8 mouse cellular contexts compared by ENCODE assay signal in genomic region chr4:148288055-148288549, GRCm38 (mm10). TPM values are rescaled to one million over a fixed set of nuclear protein-coding genes. Genes with fewer than 3 reads are reported as not detected.
A peak's percentile ranks its signal among the peaks of the same experiment; 100 is the strongest.
DNase-seq lines count a peak whose midpoint lies in the region; ATAC-seq and TF ChIP-seq lines count a peak whose summit lies in the region.

No protein-coding gene starts in this region.

- no peaks in the 10 kb centered on the region for H3K4me1 ChIP-seq in embryonic fibroblast, embryonic 13.5 days (ENCODE audit: control insufficient read depth, insufficient read depth, low read length)
- H3K4me1 ChIP-seq in kidney, adult 2 months (ENCODE audit: control insufficient read depth, insufficient read depth, low read length) = no peaks in the 10 kb centered on the region
- H3K4me1 ChIP-seq in limb, embryonic 10.5 days = peaks cover 47% of the 10 kb centered on the region
- peaks cover 12% of the 10 kb centered on the region for H3K4me1 ChIP-seq in midbrain, embryonic 11.5 days (ENCODE audit: control insufficient read depth, insufficient read depth, low read length)

- H3K4me3 ChIP-seq in embryonic fibroblast, embryonic 13.5 days (ENCODE audit: insufficient read depth, low read length) = no peak overlapping the region
- H3K4me3 ChIP-seq in kidney, adult 2 months (ENCODE audit: insufficient read depth, low read depth, low read length) = no peak overlapping the region
- H3K4me3 ChIP-seq in limb, embryonic 10.5 days = peak overlapping the region; percentile 58
- peak overlapping the region; percentile 49 for H3K4me3 ChIP-seq in midbrain, embryonic 11.5 days (ENCODE audit: low read depth, low read length)

- TF ChIP-seq POLR2A in embryonic fibroblast, embryonic 13.5 days (IDR thresholded peaks at IDR 0.05; ENCODE audit: low read depth, low read length) = no peak
- no peak for TF ChIP-seq POLR2A in kidney, adult 2 months (IDR thresholded peaks at IDR 0.05; ENCODE audit: low read depth, low read length)

- peak; percentile 97 for TF ChIP-seq CTCF in embryonic fibroblast, embryonic 13.5 days (IDR thresholded peaks at IDR 0.05; ENCODE audit: borderline replicate concordance, insufficient read depth, low read length)
- peak; percentile 68 for TF ChIP-seq CTCF in kidney, adult 2 months (conservative IDR thresholded peaks at IDR 0.05; ENCODE audit: insufficient read depth, insufficient read length, low read depth, low read length)

- H3K27me3 ChIP-seq in kidney, adult 2 months (replicated peaks; ENCODE audit: control insufficient read depth, insufficient read depth, low read length) = no peaks in the 10 kb centered on the region
- H3K27me3 ChIP-seq in limb, embryonic 10.5 days (ENCODE audit: low read depth, poor library complexity, severe bottlenecking) = peaks cover 47% of the 10 kb centered on the region
- H3K27me3 ChIP-seq in midbrain, embryonic 11.5 days (ENCODE audit: control insufficient read depth, insufficient read depth, low read length) = peaks cover 14% of the 10 kb centered on the region

- H3K4me2 ChIP-seq in midbrain, embryonic 11.5 days = peak overlapping the region; percentile 90

- peak; percentile 93 for ATAC-seq in midbrain, embryonic 11.5 days (ENCODE audit: low FRiP score)

- H3K27ac ChIP-seq in embryonic fibroblast, embryonic 13.5 days (ENCODE audit: insufficient read depth, low read length) = no peak overlapping the region
- no peak overlapping the region for H3K27ac ChIP-seq in kidney, adult 2 months (ENCODE audit: insufficient read depth, low read depth, low read length)
- peak overlapping the region; percentile 68 for H3K27ac ChIP-seq in limb, embryonic 10.5 days
- no peak overlapping the region; the same call in 1 of the 2 replicates for H3K27ac ChIP-seq in midbrain, embryonic 11.5 days (ENCODE audit: low read depth, low read length)

- peak overlapping the region; percentile 59 for H3K9ac ChIP-seq in midbrain, embryonic 11.5 days (ENCODE audit: low read length)

- H3K9me3 ChIP-seq in limb, embryonic 10.5 days (replicated peaks) = no peaks in the 10 kb centered on the region
- H3K9me3 ChIP-seq in midbrain, embryonic 11.5 days (ENCODE audit: control insufficient read depth, low read length) = no peaks in the 10 kb centered on the region

- peak; percentile 31 for DNase-seq in ovary, adult 18-20 months (ENCODE audit: low spot score)
- DNase-seq in ovary, postnatal 10 days (ENCODE audit: low spot score) = no peak
- DNase-seq in heart, adult 9 months (ENCODE audit: low spot score in 2 of 2) = peak; percentile 53 to 72
- peak; percentile 76 for DNase-seq in kidney, adult 2 months
- peak; percentile 94 for DNase-seq in limb, embryonic 10.5 days (ENCODE audit: low spot score)
- peak; percentile 99 for DNase-seq in midbrain, embryonic 11.5 days (ENCODE audit: low spot score, missing footprints)
- peak; percentile 18 to 31 for DNase-seq in spleen, postnatal 14 days (ENCODE audit: low spot score in 2 of 2)

- 6% methylated on average over 32 of the region's 32 CpGs for WGBS in kidney, adult 2 months
- WGBS in limb, embryonic 10.5 days = 3% methylated on average over 32 of the region's 32 CpGs
- 5% methylated on average over 32 of the region's 32 CpGs for WGBS in midbrain, embryonic 11.5 days

- no peaks in the 10 kb centered on the region for H3K36me3 ChIP-seq in kidney, adult 2 months (ENCODE audit: control insufficient read depth, insufficient read depth, low read length)
- no peaks in the 10 kb centered on the region for H3K36me3 ChIP-seq in limb, embryonic 10.5 days
- H3K36me3 ChIP-seq in midbrain, embryonic 11.5 days (ENCODE audit: control insufficient read depth, insufficient read depth, low read length) = no peaks in the 10 kb centered on the region

RNA-seq across cellular contexts. Expression of gene Disp3, which starts 0.3 kb away (rescaled TPM):
- polyA plus RNA-seq in embryonic fibroblast, embryonic 13.5 days (2011; ENCODE audit: insufficient read length, low read depth, missing spikeins) = not detected in 2 replicates
- 0.03 TPM in 2 replicates for polyA plus RNA-seq in kidney, adult 2 months (2012; rRNA removed)
- polyA plus RNA-seq in limb, embryonic 10.5 days (2016; fragmentation: Nextera tagmentation; extraction: Ambion mirVana) = 0.33 and 0.60 TPM in 2 replicates
- polyA plus RNA-seq in midbrain, embryonic 11.5 days (2014; fragmentation: Nextera tagmentation; extraction: Ambion mirVana) = 2.5 and 2.9 TPM in 2 replicates

Comparison
In these comparisons a context has a peak if more than half of its experiments do, and no peak if none do; other contexts are left out.
1. H3K4me3 ChIP-seq: peak in limb, embryonic 10.5 days (single experiment) and midbrain, embryonic 11.5 days (single experiment); none in embryonic fibroblast, embryonic 13.5 days (single experiment) and kidney, adult 2 months (single experiment).